Mouse (Mus musculus) CH12.LX (cell line): ENCODE measurements around the gene Map3k14. TPM values are rescaled to one million over a fixed set of nuclear protein-coding genes. Genes with fewer than 3 reads are reported as not detected.

Experiments
- DNase-seq: peaks from one replicate; pipeline ENCODE4 v3.0.0-alpha.2; 2013; ENCODE audit errors: extremely low read depth
- H3K27ac ChIP-seq: 2 replicates; pipeline ENCODE4 v1.5.1; 2012; ENCODE audit warnings: low read depth, mild to moderate bottlenecking, control low read depth, moderate library complexity; ENCODE audit not compliant: insufficient read depth
- H3K27me3 ChIP-seq: replicated peaks from 2 replicates; pipeline ENCODE3; 2012; ENCODE audit warnings: inconsistent platforms
- H3K36me3 ChIP-seq, 2 experiments: replicated peaks in 1 of 2; 2 replicates each; pipeline versions ENCODE3 to v1.6.1; 2012; ENCODE audit warnings: inconsistent platforms in 1 of 2, low read length in 1 of 2, mild to moderate bottlenecking in 1 of 2, mixed read lengths in 1 of 2, moderate library complexity in 1 of 2; ENCODE audit not compliant: control insufficient read depth in 1 of 2, insufficient read depth in 1 of 2
- H3K4me1 ChIP-seq, 2 experiments: 2 replicates each; pipeline ENCODE4 v1.6.1; 2012; ENCODE audit warnings: inconsistent platforms in 1 of 2, moderate library complexity in 1 of 2; ENCODE audit not compliant: insufficient read depth in 2 of 2, control insufficient read depth in 1 of 2
- H3K4me2 ChIP-seq: 2 replicates; pipeline ENCODE4 v1.6.1; 2012; ENCODE audit warnings: low read depth, mild to moderate bottlenecking, control low read depth; ENCODE audit not compliant: poor library complexity, insufficient read depth, severe bottlenecking
- H3K4me3 ChIP-seq, 3 experiments: fragments of 150-350 bp in 1 of 3; sonication (generic) in 1 of 3; replicated peaks in 1 of 3; 2 replicates each; pipeline versions ENCODE3 to v1.5.1; 2011 to 2012; ENCODE audit warnings: low read depth in 2 of 3, low read length in 2 of 3, mild to moderate bottlenecking in 2 of 3, moderate library complexity in 2 of 3, control low read depth in 1 of 3, improper control_type of control experiment in 1 of 3, inconsistent platforms in 1 of 3, mixed read lengths in 1 of 3; ENCODE audit not compliant: poor library complexity in 1 of 3
- H3K79me2 ChIP-seq: replicated peaks from 2 replicates; pipeline ENCODE4 v1.6.1; 2012; ENCODE audit warnings: mild to moderate bottlenecking, moderate library complexity; ENCODE audit not compliant: control insufficient read depth, poor library complexity, insufficient read depth, severe bottlenecking; ENCODE audit errors: extremely low read depth
- H3K9ac ChIP-seq: 2 replicates; pipeline ENCODE4 v1.6.1; 2012; ENCODE audit warnings: low read depth, mild to moderate bottlenecking, control low read depth, moderate library complexity; ENCODE audit not compliant: insufficient read depth
- H3K9me3 ChIP-seq: replicated peaks from 2 replicates; pipeline ENCODE3; 2012; ENCODE audit warnings: low read length, inconsistent platforms, mixed read lengths
- BHLHE40 ChIP-seq: IDR thresholded peaks from 2 replicates; pipeline ENCODE4 v1.6.1; 2011; ENCODE audit warnings: mild to moderate bottlenecking, low read depth, low read length, improper control_type of control experiment
- CTCF ChIP-seq, 2 experiments: IDR thresholded peaks in 1 of 2; conservative IDR thresholded peaks in 1 of 2; 2 replicates each; pipeline ENCODE4 v1.5.1; 2011 to 2012; ENCODE audit warnings: low read depth in 2 of 2, low read length in 2 of 2, improper control_type of control experiment in 1 of 2, inconsistent platforms in 1 of 2, mild to moderate bottlenecking in 1 of 2, moderate library complexity in 1 of 2
- ELF1 ChIP-seq: IDR thresholded peaks from 2 replicates; pipeline ENCODE4 v1.6.1; 2014; ENCODE audit warnings: low read depth, mild to moderate bottlenecking, inconsistent platforms, low read length, improper control_type of control experiment
- EP300 ChIP-seq: IDR thresholded peaks from 2 replicates; pipeline ENCODE4 v1.6.1; 2011; ENCODE audit warnings: low read length, improper control_type of control experiment
- ETS1 ChIP-seq: conservative IDR thresholded peaks from 2 replicates; pipeline ENCODE4 v1.6.1; 2012; ENCODE audit warnings: low read depth, mild to moderate bottlenecking, inconsistent platforms, low read length, improper control_type of control experiment, moderate library complexity
- GABPA ChIP-seq: IDR thresholded peaks from 2 replicates; pipeline ENCODE4 v1.6.1; 2012; ENCODE audit warnings: low read depth, low read length, improper control_type of control experiment, inconsistent platforms; ENCODE audit not compliant: insufficient replicate concordance
- HCFC1 ChIP-seq: IDR thresholded peaks from 2 replicates; pipeline ENCODE4 v1.6.1; 2012; ENCODE audit warnings: low read depth, mild to moderate bottlenecking, inconsistent platforms, low read length, improper control_type of control experiment
- IRF4 ChIP-seq: IDR thresholded peaks from 2 replicates; pipeline ENCODE4 v1.6.1; 2014; ENCODE audit warnings: low read depth, mild to moderate bottlenecking, inconsistent platforms, low read length, improper control_type of control experiment
- JUN ChIP-seq: IDR thresholded peaks from 2 replicates; pipeline ENCODE4 v1.6.1; 2011; ENCODE audit warnings: low read depth, mild to moderate bottlenecking, low read length, improper control_type of control experiment, moderate library complexity; ENCODE audit not compliant: insufficient read depth
- JUND ChIP-seq: conservative IDR thresholded peaks from 2 replicates; pipeline ENCODE4 v1.6.1; 2011; ENCODE audit warnings: low read depth, low read length, improper control_type of control experiment
- MAFK ChIP-seq: IDR thresholded peaks from 2 replicates; pipeline ENCODE4 v1.6.1; 2011; ENCODE audit warnings: low read length, improper control_type of control experiment; ENCODE audit not compliant: insufficient replicate concordance
- MAX ChIP-seq: IDR thresholded peaks from 2 replicates; pipeline ENCODE4 v1.6.1; 2011; ENCODE audit warnings: low read length, improper control_type of control experiment
- MAZ ChIP-seq: IDR thresholded peaks from 2 replicates; pipeline ENCODE4 v1.6.1; 2012; ENCODE audit warnings: low read depth, mild to moderate bottlenecking, inconsistent platforms, low read length, improper control_type of control experiment, moderate library complexity
- MEF2A ChIP-seq: IDR thresholded peaks from 2 replicates; pipeline ENCODE4 v1.6.1; 2014; ENCODE audit warnings: low read depth, mild to moderate bottlenecking, inconsistent platforms, low read length, improper control_type of control experiment, borderline replicate concordance
- MXI1 ChIP-seq: IDR thresholded peaks from 2 replicates; pipeline ENCODE4 v1.6.1; 2011; ENCODE audit warnings: mild to moderate bottlenecking, low read depth, low read length, improper control_type of control experiment
- NRF1 ChIP-seq: IDR thresholded peaks from 2 replicates; pipeline ENCODE4 v1.6.1; 2014; ENCODE audit warnings: low read depth, mild to moderate bottlenecking, inconsistent platforms, low read length, improper control_type of control experiment, moderate library complexity
- PAX5 ChIP-seq: IDR thresholded peaks from 2 replicates; pipeline ENCODE4 v1.6.1; 2012; ENCODE audit warnings: low read length, inconsistent platforms, mixed read lengths
- POLR2A ChIP-seq: IDR thresholded peaks from 2 replicates; pipeline ENCODE4 v1.6.1; 2011; ENCODE audit warnings: low read depth, mild to moderate bottlenecking, improper control_type of control experiment, low read length
- POLR2AphosphoS2 ChIP-seq: IDR thresholded peaks from 2 replicates; pipeline ENCODE4 v1.6.1; 2011; ENCODE audit warnings: low read depth, low read length, improper control_type of control experiment
- RCOR1 ChIP-seq: conservative IDR thresholded peaks from 2 replicates; pipeline ENCODE4 v1.6.1; 2012; ENCODE audit warnings: low read depth, mild to moderate bottlenecking, inconsistent platforms, low read length, improper control_type of control experiment
- SIN3A ChIP-seq: IDR thresholded peaks from 2 replicates; pipeline ENCODE4 v1.6.1; 2012; ENCODE audit warnings: low read length, improper control_type of control experiment, inconsistent platforms
- SMC3 ChIP-seq: IDR thresholded peaks from 2 replicates; pipeline ENCODE4 v1.6.1; 2011; ENCODE audit warnings: low read depth, low read length, improper control_type of control experiment
- TBP ChIP-seq: conservative IDR thresholded peaks from 2 replicates; pipeline ENCODE4 v1.6.1; 2011; ENCODE audit warnings: low read depth, low read length, improper control_type of control experiment
- TCF12 ChIP-seq: IDR thresholded peaks from 2 replicates; pipeline ENCODE4 v1.6.1; 2014; ENCODE audit warnings: low read depth, mild to moderate bottlenecking, inconsistent platforms, low read length, improper control_type of control experiment
- UBTF ChIP-seq: IDR thresholded peaks from 2 replicates; pipeline ENCODE4 v1.6.1; 2012; ENCODE audit warnings: low read depth, mild to moderate bottlenecking, inconsistent platforms, low read length, improper control_type of control experiment, moderate library complexity
- USF1 ChIP-seq: IDR thresholded peaks from 2 replicates; pipeline ENCODE4 v1.6.1; 2014; ENCODE audit warnings: low read depth, mild to moderate bottlenecking, inconsistent platforms, low read length, improper control_type of control experiment
- USF2 ChIP-seq: conservative IDR thresholded peaks from 2 replicates; pipeline ENCODE4 v1.6.1; 2011; ENCODE audit warnings: low read depth, low read length, improper control_type of control experiment
- ZKSCAN1 ChIP-seq: IDR thresholded peaks from 2 replicates; pipeline ENCODE4 v1.6.1; 2012; ENCODE audit warnings: low read depth, inconsistent platforms, low read length, improper control_type of control experiment, borderline replicate concordance
- ZMIZ1 ChIP-seq: IDR thresholded peaks from 2 replicates; pipeline ENCODE4 v1.6.1; 2012; ENCODE audit warnings: low read depth, mild to moderate bottlenecking, inconsistent platforms, low read length, improper control_type of control experiment
- ZNF384 ChIP-seq: IDR thresholded peaks from 2 replicates; pipeline ENCODE4 v1.6.1; 2012; ENCODE audit warnings: low read depth, low read length, improper control_type of control experiment, inconsistent platforms
- dilution Hi-C: fragments of 300-500 bp; cut with MboI; formaldehyde crosslinking; loops from 2 replicates; pipeline ENCODE4 v1.14.3; 2020; ENCODE audit warnings: low sequenced_read_pairs; ENCODE audit not compliant: extremely low pct_unique_long_range_greater_than_20kb, extremely low pct_ligation_motif_present
- in situ Hi-C: fragments of 300-500 bp; cut with MboI; formaldehyde crosslinking; loops from 3 replicates; pipeline ENCODE4 v1.14.3; 2019; ENCODE audit warnings: low sequenced_read_pairs, low pct_ligation_motif_present, low pct_unique_long_range_greater_than_20kb, mixed read lengths
- polyA plus RNA-seq: library from polyadenylated mRNA; unstranded; fragments of >175 nt; gene quantifications from 2 replicates; pipeline ENCODE4 v1.2.1, GENCODE M21; 2012; ENCODE audit warnings: low read depth; ENCODE audit not compliant: insufficient read length
- total RNA-seq, 2 experiments: library from RNA; depleted of rRNA; stranded (reverse); fragments of 300-350 nt in 1 of 2; fragments of >200 nt in 1 of 2; gene quantifications; 2 replicates each; pipeline ENCODE4 v1.2.3; 2012 to 2014

Map3k14 gene
- total and polyA plus RNA-seq, 3 experiments, result 4.5 to 11.2 (median 9.9) TPM

- dilution Hi-C loops, result no loop called here
Observed at GRCm38 (mm10) chr11:103218517-103218901, 48.8 kb downstream of the Map3k14 start.

GRCm38 (mm10) chr11:103217790-103218516 is 49.3 kb downstream of the Map3k14 start, which contains the start of gene Spata32:
Gene Spata32, minus strand, starts transcription at chr11:103218432.
- peak; percentile 25 for DNase-seq
- Histone ChIP-seq H3K9me3 (peaks cover 10% of the 10 kb centered on the region), H3K9ac (peak within 1 kb of the TSS; percentile 15), H3K4me3 (peak within 1 kb of the TSS; percentile 33 to 56 (median 46)), H3K27ac (no peak within 1 kb of the TSS), H3K4me1 (no peaks in the 10 kb centered on the region), H3K27me3 (no peaks in the 10 kb centered on the region), H3K79me2 (no peaks in the 10 kb centered on the region), H3K4me2 (peak within 1 kb of the TSS; percentile 37), H3K36me3 (peaks cover 25 to 37% of the 10 kb centered on the region in 2 experiments)
- dilution Hi-C loops (no loop called here), in situ Hi-C loops (no loop called here)
- peak; percentile 65 for TF ChIP-seq POLR2A
- peak; percentile 32; the same call in 1 of the 2 replicates for TF ChIP-seq MEF2A
- no peak for TF ChIP-seq USF2
- no peak for TF ChIP-seq EP300
- TF ChIP-seq BHLHE40, result peak; percentile 96
- TF ChIP-seq UBTF, result no peak
- TF ChIP-seq MAZ, result peak; percentile 78
- TF ChIP-seq JUND, result no peak
- TF ChIP-seq MAX, result peak; percentile 77
- no peak for TF ChIP-seq MAFK
- no peak for TF ChIP-seq PAX5
- TF ChIP-seq ZKSCAN1, result no peak
- TF ChIP-seq TBP, result no peak
- 0 out of 2 replicates have a peak, but pooled peaks have one; percentile 39 for TF ChIP-seq RCOR1
- TF ChIP-seq ELF1, result peak; percentile 83
- TF ChIP-seq SMC3, result peak; percentile 6
- TF ChIP-seq NRF1, result peak; percentile 50; the same call in 1 of the 2 replicates
- no peak for TF ChIP-seq IRF4
- peak; percentile 44 for TF ChIP-seq HCFC1
- TF ChIP-seq GABPA, result no peak; the same call in 1 of the 2 replicates
- TF ChIP-seq ETS1, result peak; percentile 42; the same call in 1 of the 2 replicates
- peak; percentile 87 for TF ChIP-seq MXI1
- TF ChIP-seq SIN3A, result peak; percentile 62
- TF ChIP-seq TCF12, result peak; percentile 64
- TF ChIP-seq POLR2AphosphoS2, result 0 out of 2 replicates have a peak, but pooled peaks have one; percentile 41
- TF ChIP-seq ZNF384, result no peak

More at GRCm38 (mm10) chr11:103218517-103218901, 48.8 kb downstream of the Map3k14 start:
- in situ Hi-C loops, result no loop called here
- Histone ChIP-seq H3K27ac (no peak overlapping the region), H3K79me2 (no peaks in the 10 kb centered on the region), H3K4me3 (peak overlapping the region in 1 of 3 experiments; percentile 56), H3K36me3 (peaks cover 26 to 41% of the 10 kb centered on the region in 2 experiments)
- TF ChIP-seq USF2 (no peak), JUN (no peak), JUND (no peak), POLR2AphosphoS2 (no peak), HCFC1 (no peak), CTCF (conservative IDR thresholded peaks at IDR 0.05 in 1 of 2, IDR thresholded peaks at IDR 0.05 in 1 of 2; ENCODE audit: low read depth in 2 of 2, low read length in 2 of 2) (no peak), ZNF384 (no peak), MEF2A (no peak), NRF1 (no peak), ELF1 (no peak), GABPA (no peak), BHLHE40 (no peak), USF1 (no peak), ZMIZ1 (no peak)
- TF ChIP-seq, all 38 proteins: peak for 0
- Histone ChIP-seq H3K9ac (peak overlapping the region; percentile 15; the same call in 1 of the 2 replicates), H3K9me3 (peaks cover 5% of the 10 kb centered on the region), H3K4me1 (peaks cover 0 to 5% of the 10 kb centered on the region in 2 experiments; a peak in 2 of 4 replicates), H3K4me2 (peak overlapping the region; percentile 37), H3K27me3 (no peaks in the 10 kb centered on the region)
- no peak for DNase-seq
